Mouse (Mus musculus) bone marrow, adult 2 months (tissue): ENCODE results near the gene Apoc2. TPM values are rescaled to one million over a fixed set of nuclear protein-coding genes. Genes with fewer than 3 reads are reported as not detected.
A peak's percentile ranks its signal among the peaks of the same experiment; 100 is the strongest.

Source experiments
- H3K27ac ChIP-seq: fragments of 200-500 bp; 2 replicates; pipeline ENCODE4 v1.5.1; 2012; ENCODE audit warnings: low read depth, mild to moderate bottlenecking, control low read depth, inconsistent platforms, low read length; ENCODE audit not compliant: control insufficient read depth, poor library complexity, insufficient read depth
- H3K4me1 ChIP-seq: fragments of 200-500 bp; 2 replicates; pipeline ENCODE4 v1.6.1; 2011; ENCODE audit warnings: low read length; ENCODE audit not compliant: control insufficient read depth, insufficient read depth
- H3K4me3 ChIP-seq: fragments of 200-500 bp; replicated peaks from 2 replicates; pipeline ENCODE3; 2011; ENCODE audit warnings: mild to moderate bottlenecking, low read depth, low read length, control low read depth; ENCODE audit not compliant: control insufficient read depth
- CTCF ChIP-seq: fragments of 200-500 bp; IDR thresholded peaks from 2 replicates; pipeline ENCODE4 v1.5.1; 2011; ENCODE audit warnings: low read length, control low read depth; ENCODE audit not compliant: control insufficient read depth, insufficient read depth
- POLR2A ChIP-seq: fragments of 200-500 bp; IDR thresholded peaks from 2 replicates; pipeline ENCODE4 v1.6.1; 2011; ENCODE audit warnings: low read depth, mild to moderate bottlenecking, control low read depth, low read length, borderline replicate concordance; ENCODE audit not compliant: control insufficient read depth
- WGBS: fragments of 180-500 bp; shearing (Covaris S2); methylation state at CpG from one replicate; pipeline ENCODE4 v1.1.7; 2018; 5-methylcytosine and 5-hydroxymethylcytosine counted together
- polyA plus RNA-seq: library from polyadenylated mRNA; stranded (reverse); fragments of >200 nt; gene quantifications from 2 replicates; pipeline ENCODE4 v1.2.4, GENCODE M21; 2011; ENCODE audit warnings: low replicate concordance; ENCODE audit not compliant: missing spikeins, insufficient read depth, insufficient read length

Gene Apoc2
- polyA plus RNA-seq, 1 experiment: 13.2 TPM

DNA sequence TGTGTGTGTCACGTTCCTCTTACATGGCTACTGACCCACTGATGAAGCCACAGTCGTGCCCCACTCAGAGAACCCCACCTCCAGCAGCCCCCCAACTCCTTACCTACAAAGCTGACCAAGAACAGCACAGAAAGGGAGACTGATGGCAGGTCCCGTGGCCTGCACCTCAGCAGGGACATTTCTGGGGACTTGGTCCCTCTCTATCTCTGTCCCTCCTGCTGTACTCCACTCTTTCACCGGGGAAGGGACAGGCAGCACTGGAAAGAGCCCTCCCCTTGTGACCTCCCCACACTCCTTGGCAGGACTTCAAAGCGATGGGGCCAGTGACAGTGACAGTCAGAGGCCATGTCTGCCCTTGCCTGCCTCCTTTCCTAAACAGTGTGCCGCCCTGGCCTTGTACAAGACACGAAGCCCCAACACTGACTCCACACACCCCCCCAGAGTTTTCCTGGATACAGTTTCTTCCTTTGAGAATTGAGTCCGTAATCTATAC, 3.5 kb upstream of the Apoc2 start, which contains the start of the genes Gm44805 and Apoc4:
TSS of gene Gm44805 (minus strand) at position 222 of the 493 bp plus-strand sequence.
TSS of gene Apoc4 (minus strand) at position 278 of the 493 bp plus-strand sequence.
- peaks cover 1% of the 10 kb centered on the region; the same call in 1 of the 2 replicates for H3K4me1 ChIP-seq
- no peak for TF ChIP-seq CTCF
- no peak for TF ChIP-seq POLR2A
- no peak within 1 kb of the TSS for H3K27ac ChIP-seq
- H3K4me3 ChIP-seq: no peak within 1 kb of the TSS
- WGBS: 73% methylated on average over 8 of the region's 8 CpGs

DNA sequence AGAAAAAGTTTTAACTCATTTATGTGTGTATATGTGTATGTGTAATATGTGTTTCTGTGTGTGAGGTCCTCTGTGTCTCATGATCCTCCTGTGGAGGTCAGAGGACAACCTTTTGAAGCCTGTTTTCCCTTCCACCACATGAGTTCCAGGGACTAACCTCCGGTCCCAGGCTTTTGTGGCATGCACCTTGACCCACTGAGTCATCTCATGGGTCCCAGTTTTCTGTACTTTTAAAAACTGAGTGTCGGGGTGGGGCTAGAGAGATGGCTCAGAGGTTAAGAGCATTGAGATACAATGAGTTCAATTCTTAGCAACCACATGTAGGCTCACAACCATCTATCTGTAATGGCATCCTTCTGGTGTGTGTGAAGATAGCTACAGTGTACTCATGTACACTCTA, 3.0 kb upstream of the Apoc2 start:
- Histone ChIP-seq H3K27ac (no peak overlapping the region), H3K4me3 (no peak overlapping the region), H3K4me1 (peaks cover 1% of the 10 kb centered on the region; the same call in 1 of the 2 replicates)
- no peak for TF ChIP-seq CTCF
- no peak for TF ChIP-seq POLR2A
- 77% methylated on average over 2 of the region's 2 CpGs for WGBS

GRCm38 (mm10) chr7:19678901-19679300, 1.2 kb upstream of the Apoc2 start:
- Histone ChIP-seq H3K4me3 (no peak overlapping the region), H3K4me1 (no peaks in the 10 kb centered on the region; the same call in 1 of the 2 replicates), H3K27ac (no peak overlapping the region)
- 82% methylated on average over 3 of the region's 3 CpGs for WGBS
- TF ChIP-seq POLR2A: no peak
- no peak for TF ChIP-seq CTCF

DNA sequence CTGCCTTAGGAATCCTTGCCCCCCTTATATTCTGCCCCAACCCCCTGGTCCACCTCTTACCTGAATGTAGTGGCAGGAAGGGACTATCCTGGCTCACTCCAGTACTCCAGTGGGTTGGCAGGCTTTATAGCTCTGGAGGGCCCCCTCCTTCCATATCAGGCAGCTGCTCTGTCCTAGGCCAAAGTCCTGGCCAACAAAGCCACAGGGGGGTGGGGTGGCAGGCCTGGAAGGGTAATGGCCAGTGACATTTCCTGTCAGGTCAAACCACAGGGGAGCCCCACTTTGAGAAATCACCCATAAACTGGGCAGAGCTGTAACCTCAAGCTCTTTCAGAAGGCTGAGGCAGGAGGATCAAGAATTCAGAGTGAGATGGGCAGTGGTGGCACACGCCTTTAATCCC, 1.1 kb downstream of the Apoc2 start:
- WGBS: 66% methylated on average over 1 of the region's 1 CpGs
- H3K4me3 ChIP-seq: no peak overlapping the region
- H3K27ac ChIP-seq: no peak overlapping the region; the same call in 1 of the 2 replicates
- no peaks in the 10 kb centered on the region; the same call in 1 of the 2 replicates for H3K4me1 ChIP-seq
- TF ChIP-seq CTCF: no peak

DNA sequence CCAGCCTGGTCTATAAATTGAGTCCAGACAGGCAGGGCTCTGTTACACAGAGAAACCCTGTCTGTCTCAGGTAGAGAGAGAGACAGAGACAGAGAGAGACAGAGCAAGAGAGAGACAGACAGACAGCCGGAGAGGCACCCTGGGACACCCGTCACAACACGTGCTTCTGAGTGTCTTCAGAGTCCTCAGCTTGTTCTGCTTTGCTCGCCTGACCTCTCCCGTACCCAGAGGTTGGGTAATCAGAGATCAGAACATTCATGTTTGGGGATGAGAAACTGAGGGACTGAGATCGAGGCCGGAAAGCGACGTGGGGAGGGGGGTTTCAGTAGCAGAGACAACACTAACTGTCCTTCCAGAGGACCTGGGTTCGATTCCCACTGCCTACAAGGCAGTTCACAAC, 1.9 kb downstream of the Apoc2 start:
- 51% methylated on average over 10 of the region's 10 CpGs for WGBS
- Histone ChIP-seq H3K4me3 (no peak overlapping the region), H3K27ac (no peak overlapping the region), H3K4me1 (no peaks in the 10 kb centered on the region; the same call in 1 of the 2 replicates)
- no peak for TF ChIP-seq POLR2A
- no peak for TF ChIP-seq CTCF

GRCm38 (mm10) chr7:19673083-19673699, 4.5 kb downstream of the Apoc2 start:
- TF ChIP-seq POLR2A (no peak), CTCF (no peak)
- Histone ChIP-seq H3K27ac (no peak overlapping the region), H3K4me3 (no peak overlapping the region), H3K4me1 (no peaks in the 10 kb centered on the region; the same call in 1 of the 2 replicates)
- WGBS: 51% methylated on average over 14 of the region's 14 CpGs

DNA sequence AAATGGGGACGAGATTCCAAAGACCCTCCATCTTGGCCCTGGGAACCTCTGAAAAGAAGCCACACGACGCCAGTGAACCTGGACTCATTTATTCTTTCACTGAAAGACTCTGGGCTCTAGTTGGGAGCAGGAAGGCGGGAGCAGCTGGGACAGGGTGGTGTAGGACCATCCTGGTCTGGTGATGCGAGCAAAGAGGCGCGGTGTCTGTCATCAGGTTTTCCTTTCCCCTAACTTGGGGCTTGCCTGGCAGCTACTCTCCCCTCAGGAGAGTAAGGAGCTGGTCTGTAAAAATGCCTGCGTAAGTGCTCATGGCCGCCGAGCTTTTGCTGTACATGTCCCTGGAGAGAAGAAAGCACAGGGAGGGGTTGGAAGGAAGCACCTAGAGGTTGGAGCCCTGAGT, 6.2 kb downstream of the Apoc2 start:
- Histone ChIP-seq H3K4me1 (peaks cover 2% of the 10 kb centered on the region; the same call in 1 of the 2 replicates), H3K27ac (no peak overlapping the region), H3K4me3 (no peak overlapping the region)
- WGBS: 80% methylated on average over 10 of the region's 10 CpGs
- no peak for TF ChIP-seq POLR2A
- TF ChIP-seq CTCF: no peak

DNA sequence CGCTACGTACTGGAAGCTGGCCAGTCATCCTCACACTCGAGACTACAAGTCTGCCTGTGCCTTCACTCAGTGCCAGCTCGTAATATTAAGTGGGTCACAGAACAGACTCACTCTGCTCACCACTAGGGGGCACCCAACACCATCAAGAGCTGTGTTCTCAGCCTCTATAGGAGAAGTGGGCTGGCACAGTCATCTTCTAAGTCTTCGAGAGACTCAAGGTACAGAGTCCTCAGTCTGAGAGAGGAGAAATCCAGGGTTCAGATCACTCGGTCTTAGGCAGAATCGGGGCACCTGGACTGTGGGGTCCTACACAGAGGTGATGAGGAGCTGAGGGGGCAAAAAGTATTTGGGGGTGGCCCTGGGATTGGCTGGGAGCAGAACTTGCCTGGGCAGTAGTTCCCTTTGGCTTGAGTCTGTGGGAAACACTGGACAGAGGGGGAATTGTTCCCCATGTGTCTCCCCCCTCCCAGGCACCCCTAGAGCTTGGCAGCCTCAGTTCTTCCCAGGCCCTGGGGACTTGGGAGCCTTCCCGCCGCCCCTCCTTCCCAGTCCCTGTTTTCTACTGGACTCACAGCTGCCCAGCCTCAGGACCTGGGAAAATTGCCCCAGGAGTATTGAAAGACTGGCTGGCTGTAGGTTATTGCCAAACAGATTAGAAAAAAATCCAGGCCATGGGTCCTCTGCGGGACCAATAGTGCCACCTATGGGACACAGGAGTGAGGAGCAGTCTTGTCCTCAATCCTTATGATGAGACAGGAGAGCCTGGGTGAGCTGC, 8.6 kb downstream of the Apoc2 start:
- WGBS: 9% methylated on average over 10 of the region's 10 CpGs
- H3K27ac ChIP-seq: peak overlapping the region; percentile 35
- peak; percentile 94 for TF ChIP-seq CTCF
- TF ChIP-seq POLR2A: no peak

More for the DNA sequence above, 8.6 kb downstream of the Apoc2 start:
- Histone ChIP-seq H3K4me1 (peaks cover 2% of the 10 kb centered on the region; the same call in 1 of the 2 replicates), H3K4me3 (no peak overlapping the region)
